Mouse (Mus musculus) cerebellum, adult 18-20 months (tissue): ENCODE measurements at regions not wholly inside any gene's neighbourhood (a gene's known extent, or its start where the extent isn't known, plus 50 kb on each side); places are given as distances from the start of the nearest gene placed in this dataset.

Source experiments
- DNase-seq, 2 experiments: peaks; one replicate each; pipeline ENCODE4 v3.0.0; 2021

- DNase-seq, result no peak
Measured at GRCm38 (mm10) chr4:131303936-131304335, 359.8 kb downstream of the Matn1 start.

- DNase-seq, result no peak
Measured at GRCm38 (mm10) chr4:131304361-131304777, 360.2 kb downstream of the Matn1 start.

- peak in 1 of 2 experiments; percentile 12 for DNase-seq
Measured at GRCm38 (mm10) chr4:131314231-131314630, 370.0 kb downstream of the Matn1 start.

- no peak for DNase-seq
Measured at GRCm38 (mm10) chr4:131316041-131316440, 371.9 kb downstream of the Matn1 start.

- no peak for DNase-seq
Measured at GRCm38 (mm10) chr4:131322323-131322722, 378.1 kb downstream of the Matn1 start.

- DNase-seq, result no peak
Measured at GRCm38 (mm10) chr4:131324486-131324885, 380.3 kb downstream of the Matn1 start.

- no peak for DNase-seq
Measured at GRCm38 (mm10) chr4:131325200-131325599, 381.0 kb downstream of the Matn1 start.

GRCm38 (mm10) chr4:131325609-131326008 lies 381.4 kb downstream of the Matn1 start:
- no peak for DNase-seq

GRCm38 (mm10) chr4:131329398-131329797 lies 385.2 kb downstream of the Matn1 start:
- DNase-seq, result no peak

GRCm38 (mm10) chr4:131331646-131332045 lies 387.5 kb downstream of the Matn1 start:
- no peak for DNase-seq

GRCm38 (mm10) chr4:131336801-131337200 lies 392.6 kb downstream of the Matn1 start:
- peak; percentile 30 to 46 for DNase-seq

- no peak for DNase-seq
Measured at GRCm38 (mm10) chr4:131340993-131341695, 397.0 kb downstream of the Matn1 start.

GRCm38 (mm10) chr4:131346727-131347126 lies 402.5 kb downstream of the Matn1 start:
- DNase-seq, result no peak

- no peak for DNase-seq
Measured at GRCm38 (mm10) chr4:131350268-131350667, 406.1 kb downstream of the Matn1 start.

- no peak for DNase-seq
Measured at GRCm38 (mm10) chr4:131354908-131355307, 410.7 kb downstream of the Matn1 start.

GRCm38 (mm10) chr4:131355526-131355991 lies 411.4 kb downstream of the Matn1 start:
- DNase-seq, result no peak

GRCm38 (mm10) chr4:131356316-131356715 lies 412.1 kb downstream of the Matn1 start:
- DNase-seq, result no peak

GRCm38 (mm10) chr4:131363030-131363429 lies 418.8 kb downstream of the Matn1 start:
- DNase-seq, result no peak

GRCm38 (mm10) chr4:131364671-131365252 lies 420.6 kb downstream of the Matn1 start:
- peak; percentile 58 to 60 for DNase-seq

- peak in 1 of 2 experiments; percentile 20 for DNase-seq
Measured at GRCm38 (mm10) chr4:131366006-131366405, 421.8 kb downstream of the Matn1 start.

GRCm38 (mm10) chr4:131366656-131367055 lies 422.5 kb downstream of the Matn1 start:
- DNase-seq, result no peak

GRCm38 (mm10) chr4:131372517-131372916 lies 428.3 kb downstream of the Matn1 start:
- DNase-seq, result no peak

GRCm38 (mm10) chr4:131373172-131373571 lies 429.0 kb downstream of the Matn1 start:
- DNase-seq, result no peak

GRCm38 (mm10) chr4:131374527-131375290 lies 430.5 kb downstream of the Matn1 start:
- no peak for DNase-seq
